Mouse (Mus musculus) layer of hippocampus, adult 8-10 months (tissue): Measurements from ENCODE around the gene Strn3. TPM values are rescaled to one million over a fixed set of nuclear protein-coding genes. Genes with fewer than 3 reads are reported as not detected.
"Not testable (repeated sequence)": the region's sequence is repeated elsewhere in the genome, so short reads cannot be mapped to it uniquely, and the experiment has no call there.

Experiments used
- DNase-seq, 2 experiments: peaks; one replicate each; pipeline ENCODE4 v3.0.0; 2022; ENCODE audit warnings: low spot score in 2 of 2
- total RNA-seq, 4 experiments: library from RNA; stranded (reverse); gene quantifications; 2 replicates each; pipeline ENCODE4 v1.2.4; 2022

The Strn3 gene
- total RNA-seq, 4 experiments from 2014 or later, result 80.3 to 93.2 (median 92.0) TPM

DNA sequence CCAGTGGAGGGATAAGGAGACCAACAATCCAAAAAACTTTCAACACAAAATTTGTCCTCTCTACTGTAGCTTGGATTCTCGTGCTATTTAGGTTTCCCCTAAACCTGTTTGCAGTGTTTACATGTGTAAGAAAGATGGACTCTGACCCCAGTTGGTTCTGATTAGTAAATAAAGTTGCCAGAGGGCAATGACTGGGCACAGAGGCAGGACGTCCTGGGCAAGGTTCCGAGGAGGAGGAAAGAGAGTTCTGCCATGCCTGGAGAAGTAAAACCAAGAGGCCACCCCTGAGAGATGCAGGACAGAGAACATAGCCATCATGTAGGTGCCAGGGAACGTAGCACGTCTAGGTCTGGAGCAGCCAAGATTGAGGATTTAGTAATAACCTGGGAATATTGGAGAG, 79.3 kb downstream of the Strn3 start:
- no peak for DNase-seq

DNA sequence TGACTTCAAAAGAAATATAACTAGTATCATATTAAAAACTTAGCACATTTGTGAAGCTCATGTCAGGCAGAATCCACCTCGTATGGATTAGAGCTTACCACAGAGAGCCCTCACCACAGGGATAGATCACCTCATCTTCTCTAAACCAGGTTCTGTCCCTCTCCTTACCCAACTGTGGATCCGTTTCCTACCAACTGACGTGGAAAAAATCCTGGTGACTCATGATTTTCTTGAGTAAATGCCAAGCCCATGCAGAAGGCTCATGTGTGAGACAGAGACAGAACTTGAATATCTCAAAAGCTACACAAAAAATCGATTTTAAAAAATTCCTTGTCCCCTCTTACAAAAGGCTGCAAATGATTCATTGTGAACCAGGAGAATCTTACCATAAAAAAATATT, 85.6 kb downstream of the Strn3 start:
- DNase-seq, result no peak

- no peak for DNase-seq
Measured at GRCm38 (mm10) chr12:51603306-51603705, 88.4 kb downstream of the Strn3 start.

DNA sequence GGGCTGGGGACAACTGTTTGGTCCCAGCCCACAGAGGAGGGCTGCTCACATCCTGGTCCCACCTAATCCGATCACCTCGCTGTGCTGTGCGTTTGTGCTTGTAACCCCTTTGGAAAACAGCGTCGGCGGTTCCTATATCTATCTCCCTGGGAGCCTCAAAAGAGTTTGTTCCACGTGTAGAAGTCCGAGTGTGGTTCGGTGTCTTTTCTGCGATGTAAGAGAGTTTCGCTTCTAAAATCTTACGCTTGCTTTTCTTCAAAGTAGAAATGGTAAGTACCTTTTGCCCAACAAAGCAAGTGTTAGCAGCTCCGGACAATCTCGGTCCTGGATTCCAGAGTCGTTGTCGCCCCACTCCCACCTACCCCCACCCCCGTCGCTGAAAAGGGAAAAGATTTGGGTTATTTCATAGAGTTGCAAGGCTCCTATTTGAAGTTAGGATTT, 97.6 kb downstream of the Strn3 start:
- no peak for DNase-seq

DNA sequence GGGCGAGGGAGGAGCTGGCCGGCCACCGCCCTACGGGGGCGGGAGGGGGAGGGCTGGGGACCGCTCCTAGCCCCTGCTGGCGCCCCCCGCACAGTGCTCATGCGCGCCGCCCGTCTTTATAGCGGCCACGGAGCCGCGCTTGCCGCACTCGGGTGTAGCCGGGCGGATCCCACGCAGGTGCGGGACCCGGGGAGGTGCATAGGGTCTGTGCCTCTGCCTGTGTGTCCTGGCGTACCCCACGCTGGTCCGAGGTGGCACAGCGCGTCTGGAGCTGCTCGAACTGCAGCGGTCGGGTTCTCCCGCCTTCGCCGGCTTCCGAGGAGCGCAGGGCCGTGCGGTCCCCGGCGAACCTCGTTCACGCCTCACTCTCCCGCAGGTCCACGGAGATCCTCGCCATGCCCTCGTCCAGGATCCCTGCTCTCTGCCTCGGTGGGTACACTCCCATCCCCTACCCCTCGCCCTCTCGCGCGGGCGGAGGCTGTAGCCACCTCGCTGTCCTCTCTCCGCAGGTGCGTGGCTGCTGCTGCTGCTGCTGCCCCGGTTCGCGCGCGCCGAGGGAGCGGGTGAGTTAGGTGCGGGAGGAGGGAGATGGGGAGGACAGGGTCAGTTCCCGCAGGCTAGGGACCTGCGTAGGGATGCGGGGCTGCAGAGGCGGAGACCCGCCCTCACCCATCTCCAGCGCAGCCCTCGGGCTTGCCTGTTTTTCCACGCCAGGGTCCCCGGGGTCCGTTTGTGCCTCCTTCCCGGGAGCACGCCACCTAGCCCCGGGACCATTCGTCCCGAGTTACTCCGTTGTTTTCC, 98.3 kb downstream of the Strn3 start, which contains the start of gene Coch:
TSS of gene Coch (plus strand) at position 113 of the 801 bp plus-strand sequence.
- DNase-seq, result no peak

GRCm38 (mm10) chr12:51592888-51593228, 98.8 kb downstream of the Strn3 start:
- no peak for DNase-seq

GRCm38 (mm10) chr12:51591921-51592320, 99.8 kb downstream of the Strn3 start:
- no peak for DNase-seq

DNA sequence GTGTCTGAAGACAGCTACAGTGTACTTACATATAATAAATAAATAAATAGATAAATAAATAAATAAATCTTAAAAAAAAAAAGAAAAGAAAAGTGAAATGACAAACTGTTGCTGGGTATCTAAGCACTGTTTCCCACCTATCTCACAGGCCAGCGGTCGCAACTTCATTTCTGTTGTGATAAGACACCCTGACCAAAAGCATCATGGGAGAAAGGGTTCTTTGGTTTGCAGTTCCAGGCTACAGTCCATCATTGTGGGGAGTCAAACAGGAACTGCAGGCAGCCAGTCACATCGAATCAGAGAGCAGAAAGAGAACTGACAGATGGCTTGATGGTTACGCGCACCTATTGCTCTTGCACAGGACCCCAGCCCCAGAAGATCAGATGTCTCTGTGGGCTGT, 102.4 kb downstream of the Strn3 start:
- DNase-seq, result no peak

DNA sequence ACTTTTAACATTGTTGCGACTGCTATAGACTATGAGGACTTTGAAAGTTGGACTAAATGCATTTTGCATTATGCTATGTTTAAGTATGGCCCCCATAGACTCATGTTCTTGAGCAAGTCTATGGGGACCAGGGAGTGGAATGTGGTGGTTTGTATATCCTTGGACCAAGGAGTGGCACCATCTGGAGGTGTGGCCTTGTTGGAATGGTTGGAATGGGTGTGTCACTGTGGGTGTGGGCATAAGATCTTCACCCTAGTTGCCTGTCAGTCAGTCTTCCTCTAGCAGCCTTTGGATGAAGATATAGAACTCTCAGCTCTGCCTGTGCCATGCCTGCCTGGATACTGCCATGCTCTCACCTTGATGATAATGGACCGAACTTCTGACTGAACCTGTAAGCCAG, 113.9 kb downstream of the Strn3 start:
- DNase-seq, result not testable (repeated sequence)

- no peak for DNase-seq
Measured at GRCm38 (mm10) chr12:51572651-51573050, 119.0 kb downstream of the Strn3 start.

GRCm38 (mm10) chr12:51569944-51570343, 121.8 kb downstream of the Strn3 start:
- DNase-seq, result no peak

- no peak for DNase-seq
Measured at GRCm38 (mm10) chr12:51569472-51569871, 122.2 kb downstream of the Strn3 start.

DNA sequence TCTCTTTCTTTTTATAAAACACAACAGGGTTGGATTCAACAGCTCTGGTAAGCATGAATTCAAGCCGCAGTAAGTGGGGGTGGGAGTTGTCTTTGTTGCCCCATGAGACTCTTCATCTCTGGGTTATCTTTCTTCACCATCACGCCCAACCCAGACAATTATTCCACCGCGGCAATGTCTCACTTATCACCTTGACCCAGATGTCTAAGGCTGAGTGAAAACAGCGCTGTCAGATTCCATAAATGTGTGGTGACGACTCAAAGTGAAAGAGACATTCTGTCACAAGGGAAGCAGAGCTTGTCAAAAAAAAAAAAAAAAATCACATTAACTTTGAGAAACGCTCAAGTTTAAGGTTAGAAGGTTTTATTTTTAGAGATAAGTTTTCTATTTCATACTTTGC, 124.5 kb downstream of the Strn3 start:
- DNase-seq, result no peak

DNA sequence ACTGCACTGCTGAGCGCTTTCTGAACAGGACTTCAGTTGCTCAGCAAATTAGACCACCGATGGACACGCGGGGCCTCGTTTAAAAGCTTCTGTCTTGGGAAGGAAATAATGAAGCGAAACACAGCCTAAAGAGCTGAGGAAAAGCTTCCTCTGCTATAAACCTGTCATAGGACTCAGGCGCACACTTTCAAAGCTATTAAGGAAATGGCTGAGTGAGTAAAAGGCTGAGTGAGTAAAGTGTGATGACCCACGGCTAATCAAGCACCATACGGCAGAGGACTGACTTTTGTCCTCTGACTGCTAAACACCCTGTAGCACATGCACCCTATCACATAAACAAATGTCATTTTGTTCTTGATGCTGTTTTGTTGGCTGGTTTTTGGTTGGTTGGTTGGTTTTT, 130.3 kb downstream of the Strn3 start:
- DNase-seq, result no peak

Other genes with a start within 250 kb of the Strn3 start
- gene Coch, start 98.6 kb downstream of the Strn3 start, total RNA-seq, result 1 to 10 TPM; 3.5 to 4.7 (median 4.1) TPM
- 10 to 100 TPM; 45.5 to 50.6 (median 49.5) TPM for gene Ap4s1, start 864 bp downstream of the Strn3 start, total RNA-seq
- gene Hectd1, start 137.6 kb upstream of the Strn3 start, total RNA-seq, result 10 to 100 TPM; 76.0 to 86.8 (median 83.3) TPM